Mouse (Mus musculus): ENCODE data around the gene Lrmp. TPM values are rescaled to one million over a fixed set of nuclear protein-coding genes. Genes with fewer than 3 reads are reported as not detected.
"Not testable (repeated sequence)": the region's sequence is repeated elsewhere in the genome, so short reads cannot be mapped to it uniquely, and the experiment has no call there.

Lrmp gene
- polyA plus RNA-seq, 1 experiment from 2014 or later: 3.9 TPM

DNA sequence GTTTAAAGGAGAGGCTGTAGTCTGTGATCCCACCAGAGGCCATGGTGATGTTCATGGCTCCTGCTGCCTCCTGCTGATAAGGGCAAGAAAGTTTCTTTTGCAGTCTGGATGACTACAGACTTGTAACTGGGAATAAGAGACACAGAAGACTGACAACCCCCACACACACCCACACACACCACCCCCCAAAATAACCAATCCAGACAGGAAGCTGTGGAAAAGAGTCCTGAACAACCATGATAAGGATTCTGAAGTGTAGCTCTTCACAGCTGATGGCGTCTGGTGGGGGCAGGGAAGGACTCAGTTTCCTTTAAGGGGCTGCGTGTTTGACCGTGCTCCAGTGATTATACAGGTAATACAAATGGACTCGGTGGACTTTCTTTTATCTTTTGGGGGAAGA is 26.1 kb upstream of the Lrmp start:
- no peak overlapping the region for H3K4me3 ChIP-seq (ENCODE audit: low read depth, low read length)
- H3K9ac ChIP-seq (replicated peaks; ENCODE audit: low read depth): no peak overlapping the region
- H3K36me3 ChIP-seq (ENCODE audit: insufficient read depth, low read length): no peaks in the 10 kb centered on the region
- no peak overlapping the region for H3K27ac ChIP-seq (ENCODE audit: low read length)
- no peaks in the 10 kb centered on the region for H3K9me3 ChIP-seq (ENCODE audit: low read length)
- no peaks in the 10 kb centered on the region for H3K4me1 ChIP-seq (ENCODE audit: insufficient read depth, low read depth, low read length)
- TF ChIP-seq EP300 (IDR thresholded peaks at IDR 0.05) (no peak), CTCF (IDR thresholded peaks at IDR 0.05) (no peak)
- no peak for DNase-seq (ENCODE audit: low spot score)
- no peak for ATAC-seq
- no peaks in the 10 kb centered on the region for H3K27me3 ChIP-seq (replicated peaks; ENCODE audit: insufficient read depth, low read length)
- H3K4me2 ChIP-seq (replicated peaks; ENCODE audit: low read depth, low read length): no peak overlapping the region
- WGBS: 32% methylated on average over 4 of the region's 4 CpGs

DNA sequence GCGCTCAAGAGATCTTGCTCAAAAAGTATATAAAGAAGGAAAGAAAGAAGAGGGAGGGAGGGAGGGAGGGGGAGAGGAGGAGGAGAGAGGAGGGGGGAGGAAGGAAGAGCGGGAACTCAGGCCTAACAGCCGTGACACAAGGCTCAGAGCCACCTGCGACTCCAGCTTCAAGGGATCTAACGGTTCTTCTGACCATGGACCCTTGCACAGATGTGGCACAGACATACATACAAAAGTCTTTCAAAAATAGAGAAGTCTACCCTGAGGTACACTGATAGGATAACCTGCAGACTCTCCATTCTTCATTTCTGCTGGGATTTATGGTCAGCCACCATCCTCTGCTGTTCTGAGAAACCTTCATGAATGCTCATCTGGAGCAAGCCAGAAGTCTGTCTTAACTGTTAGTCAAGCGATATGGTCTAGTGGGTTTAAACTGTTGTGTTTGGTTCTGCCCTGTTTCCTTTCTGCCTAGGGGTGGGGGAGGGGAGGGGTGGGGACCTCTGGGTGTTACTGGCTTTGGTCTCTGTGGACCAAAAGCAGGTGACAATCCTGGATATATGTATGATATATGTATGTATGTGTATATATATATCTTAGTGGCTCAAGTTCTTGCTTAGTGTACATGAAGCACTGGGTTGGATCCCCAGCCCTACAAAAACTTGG is 25.1 kb upstream of the Lrmp start:
- no peak for DNase-seq (ENCODE audit: low spot score)
- Histone ChIP-seq H3K27ac (ENCODE audit: low read length) (no peak overlapping the region), H3K27me3 (replicated peaks; ENCODE audit: insufficient read depth, low read length) (no peaks in the 10 kb centered on the region), H3K4me1 (ENCODE audit: insufficient read depth, low read depth, low read length) (no peaks in the 10 kb centered on the region), H3K4me3 (ENCODE audit: low read depth, low read length) (no peak overlapping the region), H3K9me3 (ENCODE audit: low read length) (no peaks in the 10 kb centered on the region), H3K36me3 (ENCODE audit: insufficient read depth, low read length) (no peaks in the 10 kb centered on the region), H3K9ac (replicated peaks; ENCODE audit: low read depth) (no peak overlapping the region), H3K4me2 (replicated peaks; ENCODE audit: low read depth, low read length) (no peak overlapping the region)
- WGBS: 77% methylated on average over 6 of the region's 6 CpGs
- TF ChIP-seq EP300 (IDR thresholded peaks at IDR 0.05): no peak
- TF ChIP-seq CTCF (IDR thresholded peaks at IDR 0.05): no peak
- ATAC-seq: no peak

DNA sequence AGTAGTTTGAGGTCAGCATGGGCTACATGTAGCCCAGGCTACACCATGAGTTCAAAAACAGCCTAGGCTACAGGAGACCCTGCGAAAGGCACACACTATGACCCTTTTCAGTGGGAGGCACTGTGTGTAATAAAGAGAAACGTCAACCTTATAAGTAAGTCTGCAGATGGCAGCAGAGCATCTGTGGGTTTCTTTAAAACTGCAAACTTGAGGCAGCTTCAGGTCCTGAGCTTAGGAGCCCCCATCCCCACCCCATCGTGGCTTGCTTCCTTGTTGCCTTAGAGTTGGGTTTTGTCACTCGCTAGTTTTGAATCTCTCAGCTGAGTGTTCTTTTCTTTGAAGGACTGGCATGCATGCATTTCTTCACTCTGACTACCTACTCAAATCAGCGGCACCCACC is 24.5 kb upstream of the Lrmp start:
- Histone ChIP-seq H3K36me3 (ENCODE audit: insufficient read depth, low read length) (no peaks in the 10 kb centered on the region), H3K4me1 (ENCODE audit: insufficient read depth, low read depth, low read length) (no peaks in the 10 kb centered on the region), H3K9ac (replicated peaks; ENCODE audit: low read depth) (no peak overlapping the region), H3K27me3 (replicated peaks; ENCODE audit: insufficient read depth, low read length) (no peaks in the 10 kb centered on the region), H3K27ac (ENCODE audit: low read length) (no peak overlapping the region), H3K4me2 (replicated peaks; ENCODE audit: low read depth, low read length) (no peak overlapping the region), H3K9me3 (ENCODE audit: low read length) (no peaks in the 10 kb centered on the region), H3K4me3 (ENCODE audit: low read depth, low read length) (no peak overlapping the region)
- TF ChIP-seq EP300 (IDR thresholded peaks at IDR 0.05) (no peak), CTCF (IDR thresholded peaks at IDR 0.05) (no peak)
- 69% methylated on average over 5 of the region's 5 CpGs for WGBS
- DNase-seq (ENCODE audit: low spot score) (no peak), ATAC-seq (no peak)

- Histone ChIP-seq H3K4me2 (replicated peaks; ENCODE audit: low read depth, low read length) (no peak overlapping the region), H3K27me3 (replicated peaks; ENCODE audit: insufficient read depth, low read length) (no peaks in the 10 kb centered on the region), H3K36me3 (ENCODE audit: insufficient read depth, low read length) (no peaks in the 10 kb centered on the region), H3K9me3 (ENCODE audit: low read length) (no peaks in the 10 kb centered on the region), H3K4me1 (ENCODE audit: insufficient read depth, low read depth, low read length) (no peaks in the 10 kb centered on the region), H3K27ac (ENCODE audit: low read length) (no peak overlapping the region), H3K4me3 (ENCODE audit: low read depth, low read length) (no peak overlapping the region), H3K9ac (replicated peaks; ENCODE audit: low read depth) (no peak overlapping the region)
- DNase-seq (ENCODE audit: low spot score): no peak
- TF ChIP-seq CTCF (IDR thresholded peaks at IDR 0.05): no peak
- no peak for TF ChIP-seq EP300 (IDR thresholded peaks at IDR 0.05)
- WGBS: 66% methylated on average over 7 of the region's 7 CpGs
- ATAC-seq: no peak
Observed at GRCm38 (mm10) chr6:145091998-145092397, 23.5 kb upstream of the Lrmp start.

GRCm38 (mm10) chr6:145093038-145093622 is 22.3 kb upstream of the Lrmp start:
- not testable (repeated sequence) for H3K27ac ChIP-seq (ENCODE audit: low read length); H3K4me1 ChIP-seq (ENCODE audit: insufficient read depth, low read depth, low read length); H3K27me3 ChIP-seq (replicated peaks; ENCODE audit: insufficient read depth, low read length); H3K9me3 ChIP-seq (ENCODE audit: low read length); H3K4me2 ChIP-seq (replicated peaks; ENCODE audit: low read depth, low read length); H3K4me3 ChIP-seq (ENCODE audit: low read depth, low read length); ATAC-seq; DNase-seq (ENCODE audit: low spot score); H3K9ac ChIP-seq (replicated peaks; ENCODE audit: low read depth); H3K36me3 ChIP-seq (ENCODE audit: insufficient read depth, low read length)
- WGBS: 57% methylated on average over 7 of the region's 7 CpGs

GRCm38 (mm10) chr6:145094431-145094830 is 21.0 kb upstream of the Lrmp start:
- 66% methylated on average over 4 of the region's 4 CpGs for WGBS
- Histone ChIP-seq H3K4me2 (replicated peaks; ENCODE audit: low read depth, low read length) (no peak overlapping the region), H3K9ac (replicated peaks; ENCODE audit: low read depth) (no peak overlapping the region), H3K4me3 (ENCODE audit: low read depth, low read length) (no peak overlapping the region), H3K9me3 (ENCODE audit: low read length) (no peaks in the 10 kb centered on the region), H3K27me3 (replicated peaks; ENCODE audit: insufficient read depth, low read length) (no peaks in the 10 kb centered on the region), H3K36me3 (ENCODE audit: insufficient read depth, low read length) (no peaks in the 10 kb centered on the region), H3K4me1 (ENCODE audit: insufficient read depth, low read depth, low read length) (no peaks in the 10 kb centered on the region), H3K27ac (ENCODE audit: low read length) (no peak overlapping the region)
- ATAC-seq: no peak
- TF ChIP-seq EP300 (IDR thresholded peaks at IDR 0.05) (no peak), CTCF (IDR thresholded peaks at IDR 0.05) (no peak)
- DNase-seq (ENCODE audit: low spot score): no peak
